Mouse (Mus musculus) lung, adult 2 months (tissue): ENCODE results near the gene 1810009A15Rik.

Experiments used
- CTCF ChIP-seq: fragments of 200-500 bp; IDR thresholded peaks from 2 replicates; pipeline ENCODE4 v1.5.1; 2011; ENCODE audit warnings: mild to moderate bottlenecking, low read length, control low read depth; ENCODE audit not compliant: insufficient read depth
- POLR2A ChIP-seq: fragments of 200-500 bp; IDR thresholded peaks from 2 replicates; pipeline ENCODE4 v1.6.1; 2011; ENCODE audit warnings: low read depth, mild to moderate bottlenecking, control low read depth, low read length, borderline replicate concordance; ENCODE audit errors: extremely low read depth

- peak; percentile 86 for TF ChIP-seq CTCF
- no peak for TF ChIP-seq POLR2A
Observed at GRCm38 (mm10) chr19:8857689-8858088, 31.0 kb upstream of the 1810009A15Rik start.
